Mouse (Mus musculus): ENCODE measurements around the gene Dynlrb2. TPM values are rescaled to one million over a fixed set of nuclear protein-coding genes. Genes with fewer than 3 reads are reported as not detected.

The Dynlrb2 gene
- total RNA-seq (2021), result not detected
- long read RNA-seq, experiment 1, result 0 reads
- long read RNA-seq, experiment 2, result 0 reads

DNA sequence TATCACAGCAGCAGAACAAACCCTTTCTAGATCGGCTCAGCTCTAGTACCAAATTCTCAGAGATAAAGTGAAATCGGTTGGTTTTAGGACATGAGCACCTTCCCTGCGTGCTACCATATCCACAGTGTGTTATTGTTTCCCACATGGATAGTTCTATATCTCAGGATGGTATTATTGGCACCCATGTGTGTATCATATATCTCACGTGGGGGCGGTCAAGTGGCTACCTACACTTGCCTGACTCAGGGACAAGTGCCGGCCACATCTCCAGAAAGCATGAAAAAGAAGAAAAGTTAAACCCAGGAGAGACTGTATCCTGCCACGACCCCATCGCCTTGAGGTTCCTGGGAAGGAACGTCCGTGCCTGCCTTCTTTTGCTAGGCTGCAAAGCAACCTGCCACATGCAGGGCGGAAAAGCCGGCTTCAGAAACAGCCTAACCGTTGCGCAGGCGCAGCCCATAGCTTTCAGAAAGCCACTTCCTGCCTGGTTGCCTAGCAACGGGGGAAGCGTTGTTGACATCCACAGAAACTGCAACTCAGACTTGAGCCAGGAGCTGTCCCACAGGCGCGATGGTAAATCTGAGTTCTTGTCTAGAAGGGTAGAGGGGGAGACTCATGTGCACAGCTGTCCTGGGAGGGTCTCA lies at the start of gene Dynlrb2:
TSS of gene Dynlrb2 (plus strand) at position 498 of the 644 bp plus-strand sequence.
- DNase-seq (ENCODE audit: low spot score in 2 of 2), result peak; percentile 65 to 74

DNA sequence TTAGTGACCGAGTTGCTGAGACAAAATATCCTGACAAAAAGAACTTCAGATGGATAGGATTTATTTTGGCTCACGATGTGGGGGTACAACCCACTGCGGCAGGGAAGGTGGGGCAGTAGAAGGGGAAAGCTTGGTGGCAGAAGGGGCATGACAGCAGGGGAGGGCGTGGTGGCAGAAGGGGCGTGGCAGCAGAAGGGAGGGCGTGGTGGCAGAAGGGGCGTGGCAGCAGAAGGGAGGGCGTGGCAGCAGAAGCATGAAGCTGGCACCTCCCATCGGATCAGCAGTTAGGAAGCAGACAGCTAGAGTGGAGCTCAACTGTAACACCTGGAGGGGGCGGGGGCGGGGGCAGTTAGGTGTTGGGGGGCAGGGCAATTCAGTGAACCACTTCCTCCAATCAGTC lies 46.2 kb upstream of the Dynlrb2 start:
- DNase-seq (ENCODE audit: low spot score in 2 of 2), result no peak

GRCm38 (mm10) chr8:116461472-116461871 lies 43.3 kb upstream of the Dynlrb2 start:
- DNase-seq (ENCODE audit: low spot score in 2 of 2), result no peak

- no peak for DNase-seq (ENCODE audit: low spot score in 2 of 2)
These were observed 38.2 kb upstream of the Dynlrb2 start for GRCm38 (mm10) chr8:116466586-116466985.

GRCm38 (mm10) chr8:116467027-116467426 lies 37.7 kb upstream of the Dynlrb2 start:
- DNase-seq (ENCODE audit: low spot score in 2 of 2), result no peak

- no peak for DNase-seq (ENCODE audit: low spot score in 2 of 2)
These were observed 26.8 kb upstream of the Dynlrb2 start for GRCm38 (mm10) chr8:116477941-116478340.

- no peak for DNase-seq (ENCODE audit: low spot score in 2 of 2)
These were observed 26.1 kb upstream of the Dynlrb2 start for GRCm38 (mm10) chr8:116478681-116479080.

DNA sequence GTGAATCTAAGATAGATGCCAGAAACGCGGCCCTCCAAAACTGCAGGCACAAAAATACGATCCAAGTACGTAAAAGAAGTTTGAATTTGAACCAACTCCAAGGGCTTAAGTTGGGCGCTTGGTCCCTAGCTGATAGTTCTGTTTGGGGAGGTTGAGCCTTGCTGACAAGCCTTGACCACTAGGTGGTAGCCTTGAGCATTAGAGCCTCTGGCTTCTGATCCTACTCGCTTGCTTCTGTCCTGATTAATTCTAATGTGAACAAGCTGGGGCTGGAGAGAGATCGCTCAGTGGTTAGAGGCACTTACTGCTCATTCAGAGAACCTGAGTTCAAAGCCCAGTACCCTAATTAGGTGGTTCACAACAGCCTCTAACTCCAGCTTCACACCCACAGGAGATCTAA lies 23.9 kb upstream of the Dynlrb2 start:
- peak; percentile 46 to 51 for DNase-seq (ENCODE audit: low spot score in 2 of 2)

DNA sequence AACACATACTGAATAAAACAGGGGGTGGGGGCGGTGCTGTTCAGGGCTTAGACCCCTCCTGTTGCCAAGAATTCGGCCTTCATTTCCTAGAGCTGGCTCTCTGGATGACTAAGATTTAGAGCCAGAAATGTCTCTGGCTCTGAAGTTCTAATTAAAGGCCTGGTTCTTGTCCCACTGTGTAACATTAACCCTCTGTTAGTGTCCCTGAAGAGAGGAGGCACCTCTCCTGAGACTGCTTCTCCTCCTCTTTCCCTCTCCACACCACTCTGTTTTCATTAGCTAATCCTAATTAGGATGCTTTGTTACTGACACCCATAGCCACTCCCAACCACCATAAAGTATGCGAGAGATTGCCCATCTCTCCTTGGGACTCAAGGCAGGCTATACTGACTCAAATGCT lies 22.0 kb upstream of the Dynlrb2 start:
- no peak for DNase-seq (ENCODE audit: low spot score in 2 of 2)

DNA sequence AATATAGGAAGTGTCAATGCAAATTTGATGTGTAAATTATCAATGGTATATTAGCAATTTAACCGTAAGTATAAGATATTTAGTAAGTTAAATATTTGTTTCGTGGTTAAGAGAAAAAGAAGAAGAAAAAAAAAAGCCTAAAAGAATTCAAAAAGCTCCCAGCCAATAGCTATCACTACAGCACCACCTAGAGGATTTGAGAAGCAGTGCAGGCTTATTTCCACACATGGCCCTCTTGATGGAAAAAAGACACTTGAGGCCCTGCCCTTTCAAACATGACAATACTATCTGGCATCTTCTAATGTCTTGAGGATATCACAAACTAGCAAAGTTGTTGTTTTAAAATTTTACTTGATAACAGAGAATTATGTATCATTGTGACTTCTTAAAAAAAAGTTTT lies 20.7 kb upstream of the Dynlrb2 start:
- DNase-seq (ENCODE audit: low spot score in 2 of 2), result no peak

- DNase-seq (ENCODE audit: low spot score in 2 of 2), result no peak
These were observed 16.2 kb upstream of the Dynlrb2 start for GRCm38 (mm10) chr8:116488546-116488945.

DNA sequence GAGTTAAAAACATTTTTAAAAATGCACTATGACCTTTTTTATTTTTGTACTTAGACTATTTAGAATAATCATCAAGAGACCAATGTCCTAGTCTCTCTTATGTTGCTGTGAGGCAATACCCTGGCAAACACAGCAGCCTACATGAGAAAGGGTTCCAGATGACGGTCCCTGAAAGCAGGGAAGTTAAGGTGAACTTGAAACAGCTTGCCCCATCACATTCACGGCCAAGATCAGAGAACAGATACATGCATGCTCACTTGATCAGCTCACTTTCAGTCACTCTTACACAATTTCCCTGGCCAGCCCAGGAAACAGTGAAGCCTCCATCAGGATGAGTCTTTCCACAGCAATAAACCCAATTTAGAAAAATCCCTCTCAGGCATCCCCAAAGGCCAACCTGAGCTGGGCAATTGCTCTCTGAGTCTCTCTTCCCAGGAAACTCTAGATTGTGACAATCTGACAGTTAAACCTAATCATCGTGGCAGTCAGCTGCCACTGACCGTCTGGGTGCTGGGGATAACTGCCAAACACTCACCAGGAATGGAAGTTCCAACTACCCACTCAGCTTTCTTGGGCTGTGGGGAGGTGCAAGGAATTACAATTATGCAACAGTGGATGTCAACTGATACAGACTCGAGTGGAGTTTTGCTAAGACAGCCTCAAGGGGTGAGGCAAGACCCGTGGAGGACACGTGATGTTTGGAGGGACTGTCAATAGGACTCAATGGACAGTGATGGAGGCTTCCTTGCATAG lies 4.5 kb upstream of the Dynlrb2 start:
- no peak for DNase-seq (ENCODE audit: low spot score in 2 of 2)

GRCm38 (mm10) chr8:116508721-116509120 lies 3.9 kb downstream of the Dynlrb2 start:
- peak in 1 of 2 experiments; percentile 30 for DNase-seq (ENCODE audit: low spot score in 2 of 2)

- DNase-seq (ENCODE audit: low spot score in 2 of 2), result no peak
These were observed 4.5 kb downstream of the Dynlrb2 start for GRCm38 (mm10) chr8:116509247-116509646.

DNA sequence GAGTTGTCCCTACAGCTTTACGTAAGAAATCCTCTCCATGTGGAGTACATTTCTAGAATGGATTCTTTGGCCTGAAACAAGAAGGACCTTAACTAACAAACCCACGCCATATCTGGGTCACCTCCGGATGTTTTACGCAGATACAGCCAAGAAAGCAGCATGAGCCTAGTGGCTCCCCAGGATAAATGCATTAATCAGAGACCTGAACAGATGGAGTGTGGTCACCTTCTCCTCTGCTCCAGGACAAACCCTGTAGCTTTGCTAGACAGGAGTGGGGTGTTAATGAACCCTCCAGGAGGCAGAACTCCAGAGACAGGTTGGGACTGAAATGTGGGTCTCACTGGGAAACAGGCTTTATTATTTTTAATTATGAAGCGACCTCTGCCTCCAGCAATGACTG lies 14.9 kb downstream of the Dynlrb2 start:
- no peak for DNase-seq (ENCODE audit: low spot score in 2 of 2)

DNA sequence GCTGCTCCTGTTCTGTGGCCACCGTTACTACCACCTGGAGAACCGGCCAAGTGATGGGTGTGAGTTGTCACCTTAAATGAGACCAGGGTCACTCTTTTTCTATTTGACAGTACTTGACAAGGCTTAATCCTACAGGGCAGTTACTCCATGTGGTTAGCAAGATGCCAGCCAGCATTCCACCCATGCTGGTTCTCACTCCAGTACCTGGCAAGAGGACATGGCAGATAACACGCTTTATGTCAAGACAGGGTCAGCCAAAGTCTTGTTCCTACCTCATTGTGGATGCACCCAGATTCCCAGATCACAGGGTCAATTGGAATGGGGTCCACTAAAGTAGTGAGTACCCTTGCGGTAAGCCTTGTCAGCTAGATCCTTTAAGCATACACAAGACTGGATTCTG lies 16.4 kb downstream of the Dynlrb2 start:
- no peak for DNase-seq (ENCODE audit: low spot score in 2 of 2)

- no peak for DNase-seq (ENCODE audit: low spot score in 2 of 2)
These were observed 16.9 kb downstream of the Dynlrb2 start for GRCm38 (mm10) chr8:116521641-116522040.

DNA sequence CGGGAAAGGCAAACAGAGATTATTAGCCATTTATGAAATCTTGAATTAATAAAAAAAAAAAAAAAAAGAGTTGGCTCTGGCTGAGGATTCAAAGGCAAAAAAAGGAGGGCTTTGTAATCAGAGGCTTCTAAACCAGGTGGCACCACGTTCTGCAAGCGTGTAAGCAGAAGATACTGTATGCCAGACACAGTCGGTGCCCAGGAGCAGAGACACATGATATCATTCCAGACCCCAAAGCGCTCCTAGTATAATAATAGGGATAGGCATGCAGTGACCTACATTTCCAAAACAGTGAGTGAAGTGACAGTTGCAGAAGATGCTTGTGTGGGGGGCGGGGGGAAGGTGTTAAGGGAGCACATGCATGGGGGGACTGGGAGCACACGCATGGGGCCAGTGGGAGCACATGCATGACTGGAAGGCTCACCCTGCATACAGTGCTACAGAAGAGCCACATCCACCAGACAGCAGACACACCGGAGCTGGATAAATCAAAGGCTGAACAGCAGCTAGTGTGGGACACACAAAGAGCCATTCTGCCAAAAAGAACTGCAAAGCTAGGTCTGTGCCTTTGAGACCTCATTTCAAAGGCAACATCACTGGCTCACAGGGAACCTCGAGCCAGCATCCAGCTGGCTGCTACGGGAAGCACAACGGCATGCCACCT lies 17.5 kb downstream of the Dynlrb2 start:
- no peak for DNase-seq (ENCODE audit: low spot score in 2 of 2)

DNA sequence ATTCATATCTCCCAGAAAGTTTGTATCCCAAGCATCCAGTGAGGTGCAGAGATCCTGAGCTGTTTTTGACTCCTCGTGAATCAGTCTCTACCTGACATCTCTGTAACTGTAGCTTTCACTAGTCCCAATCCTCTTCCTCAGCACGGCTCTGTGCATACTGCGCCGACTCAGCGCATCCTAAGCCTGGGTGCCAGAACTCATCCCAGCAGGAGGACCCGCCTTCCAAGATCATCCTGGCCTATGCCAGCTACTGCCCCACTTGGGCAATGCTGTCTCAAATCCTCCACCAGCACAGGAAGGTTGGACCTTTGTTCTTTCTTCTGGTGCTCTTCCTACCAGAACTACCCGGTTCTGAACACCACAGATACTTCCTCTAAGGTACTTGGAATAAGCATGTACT lies 20.1 kb downstream of the Dynlrb2 start:
- DNase-seq (ENCODE audit: low spot score in 2 of 2), result no peak

GRCm38 (mm10) chr8:116528736-116529135 lies 24.0 kb downstream of the Dynlrb2 start:
- no peak for DNase-seq (ENCODE audit: low spot score in 2 of 2)

GRCm38 (mm10) chr8:116533081-116533480 lies 28.3 kb downstream of the Dynlrb2 start:
- no peak for DNase-seq (ENCODE audit: low spot score in 2 of 2)

DNA sequence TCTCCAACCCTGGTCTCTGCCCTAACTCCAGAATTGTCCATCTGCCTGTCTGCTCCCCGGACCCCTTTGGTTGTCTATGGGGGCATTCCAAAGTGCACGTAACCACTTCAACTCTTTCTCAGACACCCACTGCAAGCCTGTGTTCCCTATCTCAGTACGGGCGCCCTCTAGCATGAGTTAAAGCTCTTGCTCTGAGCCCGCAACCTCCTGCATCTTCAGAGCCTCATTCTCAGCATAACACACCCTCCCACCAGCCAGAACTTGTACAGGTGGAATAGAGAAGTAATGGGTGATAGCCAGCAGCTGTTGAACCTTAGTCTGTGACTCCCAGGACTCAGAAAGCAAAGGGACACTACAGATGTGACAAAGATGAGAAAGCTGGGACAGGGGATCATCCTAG lies 32.0 kb downstream of the Dynlrb2 start:
- DNase-seq (ENCODE audit: low spot score in 2 of 2), result no peak
